Mouse (Mus musculus) Patski (cell line): Measurements from ENCODE around the gene Irf2bp2. TPM values are rescaled to one million over a fixed set of nuclear protein-coding genes. Genes with fewer than 3 reads are reported as not detected.

Experiments
- ATAC-seq: fragments of 100-300 bp; one replicate; pipeline ENCODE4 v1.8.0; 2021
- CTCF ChIA-PET: fragments of 350-600 bp; sonication (Branson Sonifier 250); formaldehyde crosslinking; loops from one replicate; lab custom pipeline; 2022; ENCODE audit warnings: inconsistent platforms; lab: Charles Lee
- POLR2A ChIA-PET: fragments of 350-600 bp; sonication (Branson Sonifier 250); formaldehyde crosslinking; loops from one replicate; lab custom pipeline; 2022; ENCODE audit warnings: antibody characterized with exemption, inconsistent platforms; lab: Charles Lee
- DNase-seq: peaks from one replicate; pipeline ENCODE4 v3.0.0-alpha.2; 2011; ENCODE audit warnings: low read depth, low spot score
- H3K27me3 ChIP-seq: fragments of 371-371 bp; one replicate; pipeline ENCODE4 v1.5.1; 2021
- CTCF ChIP-seq: fragments of 100-300 bp; IDR thresholded peaks from one replicate; pipeline ENCODE4 v1.5.1; 2021
- in situ Hi-C: fragments of 300-500 bp; cut with MboI; formaldehyde crosslinking; loops from 3 replicates; pipeline ENCODE4 v1.11.1; 2018; ENCODE audit warnings: low pct_unique_long_range_greater_than_20kb, mixed read lengths
- polyA plus RNA-seq: library from polyadenylated mRNA; unstranded; gene quantifications from one replicate; pipeline ENCODE4 v1.2.3, GENCODE M21; 2021

The Irf2bp2 gene
- polyA plus RNA-seq, 1 experiment from 2014 or later = 61.2 TPM

- H3K27me3 ChIP-seq = no peaks in the 10 kb centered on the region
- no peak for TF ChIP-seq CTCF
- DNase-seq (no peak), ATAC-seq (no peak)
- ChIA-PET CTCF (interaction anchor here (0.7 to 1.4 kb wide), 2 partner anchors 8 to 77 kb away, joined by 3 read pairs; no protein-coding TSS in a partner anchor), POLR2A (interaction anchor here (0.7 kb wide), 1 partner anchor 22 kb away, joined by 4 read pairs; no protein-coding TSS in a partner anchor)
- in situ Hi-C loops = no loop called here
These were observed 18.7 kb downstream of the Irf2bp2 start for GRCm38 (mm10) chr8:126574882-126575637.

DNA sequence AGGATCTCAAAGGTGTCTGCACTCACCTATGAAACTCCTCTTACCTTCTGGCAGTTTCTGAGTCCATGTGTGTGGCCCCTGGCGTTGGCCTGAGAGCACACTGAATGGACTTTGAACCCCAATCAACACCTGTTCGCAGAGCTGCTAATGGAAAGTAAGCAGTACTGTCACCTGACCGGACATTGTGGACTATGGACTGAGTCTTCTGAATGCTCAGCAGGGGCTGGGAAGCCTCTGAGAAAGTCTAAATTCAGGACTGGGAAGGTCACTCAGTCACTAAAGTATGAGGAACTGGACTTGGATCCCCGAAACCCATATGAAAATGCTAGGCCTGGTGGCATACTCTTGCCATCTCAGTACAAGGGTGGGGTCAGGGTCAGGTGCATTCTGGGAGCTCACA, 19.9 kb downstream of the Irf2bp2 start:
- POLR2A ChIA-PET = interaction anchor here (0.7 kb wide), 1 partner anchor 37 kb away, joined by 4 read pairs; no protein-coding TSS in a partner anchor
- DNase-seq (no peak), ATAC-seq (no peak)
- in situ Hi-C loops = no loop called here
- TF ChIP-seq CTCF = no peak
- H3K27me3 ChIP-seq = no peaks in the 10 kb centered on the region
- CTCF ChIA-PET = no interaction called here

DNA sequence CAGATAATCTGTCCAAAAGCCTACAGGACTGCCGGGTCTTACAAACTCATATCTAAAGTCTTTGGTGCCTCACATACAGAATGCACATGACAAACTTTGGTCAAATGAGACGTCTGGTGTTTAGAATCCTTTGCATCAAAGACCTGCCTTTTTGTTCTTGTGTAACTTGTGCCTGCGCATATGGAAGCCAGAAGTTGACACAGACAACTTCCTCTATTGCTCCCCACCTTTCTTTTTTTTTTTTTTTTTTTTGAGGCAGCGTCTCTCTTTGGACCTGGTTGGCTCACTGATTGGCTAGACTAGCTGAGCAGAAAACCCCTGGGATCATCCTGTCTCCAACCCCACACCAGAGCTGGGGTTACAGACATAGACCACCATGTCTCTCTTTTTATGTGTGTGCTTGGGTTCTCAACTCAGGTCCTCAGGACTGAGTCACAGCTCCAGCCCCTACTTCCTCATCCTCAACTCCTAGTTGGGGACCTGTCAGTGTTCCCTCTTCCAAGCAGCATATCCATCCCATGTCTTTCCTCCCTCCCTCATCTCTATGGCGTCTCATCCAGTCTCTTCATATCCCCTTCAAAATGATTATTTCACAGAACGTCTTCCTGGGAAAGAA, 20.6 kb downstream of the Irf2bp2 start:
- H3K27me3 ChIP-seq = no peaks in the 10 kb centered on the region
- CTCF ChIA-PET = no interaction called here
- TF ChIP-seq CTCF = no peak
- DNase-seq = no peak
- in situ Hi-C loops = no loop called here
- no peak for ATAC-seq
- POLR2A ChIA-PET = interaction anchor here (0.7 kb wide), 1 partner anchor 36 kb away, joined by 4 read pairs; no protein-coding TSS in a partner anchor

DNA sequence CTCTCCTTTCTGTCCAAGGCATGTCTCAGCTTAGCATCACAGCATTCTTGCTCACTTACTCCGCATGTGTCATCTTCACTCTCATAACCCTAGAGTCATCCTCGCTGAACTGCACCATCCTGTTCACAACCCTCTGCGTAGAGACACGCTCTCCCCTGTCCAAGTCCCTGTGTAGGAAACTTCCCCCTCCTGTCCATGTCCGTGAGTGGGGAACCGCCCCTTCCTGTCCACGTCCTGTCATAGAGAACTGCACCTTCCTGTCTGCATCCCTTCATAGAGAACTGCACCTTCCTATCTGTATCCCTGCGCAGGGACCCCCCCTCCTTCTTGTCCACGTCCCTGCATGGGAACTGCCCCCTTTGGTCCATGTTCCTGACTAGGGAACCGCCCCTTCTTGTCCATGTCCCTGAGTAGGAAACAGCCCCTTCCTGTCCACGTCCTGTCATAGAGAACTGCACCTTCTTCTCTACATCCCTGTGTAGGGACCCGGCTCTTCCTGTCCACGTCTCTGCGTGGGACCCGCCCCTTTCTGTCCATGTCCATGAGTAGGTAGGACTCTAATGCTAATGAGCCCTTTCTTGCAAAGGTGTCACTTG, 22.6 kb downstream of the Irf2bp2 start:
- DNase-seq (no peak), ATAC-seq (no peak)
- in situ Hi-C loops = no loop called here
- CTCF ChIA-PET = interaction anchor here (0.9 kb wide), 1 partner anchor 15 kb away, joined by 3 read pairs; no protein-coding TSS in a partner anchor
- POLR2A ChIA-PET = no interaction called here
- no peak for TF ChIP-seq CTCF
- H3K27me3 ChIP-seq = no peaks in the 10 kb centered on the region

DNA sequence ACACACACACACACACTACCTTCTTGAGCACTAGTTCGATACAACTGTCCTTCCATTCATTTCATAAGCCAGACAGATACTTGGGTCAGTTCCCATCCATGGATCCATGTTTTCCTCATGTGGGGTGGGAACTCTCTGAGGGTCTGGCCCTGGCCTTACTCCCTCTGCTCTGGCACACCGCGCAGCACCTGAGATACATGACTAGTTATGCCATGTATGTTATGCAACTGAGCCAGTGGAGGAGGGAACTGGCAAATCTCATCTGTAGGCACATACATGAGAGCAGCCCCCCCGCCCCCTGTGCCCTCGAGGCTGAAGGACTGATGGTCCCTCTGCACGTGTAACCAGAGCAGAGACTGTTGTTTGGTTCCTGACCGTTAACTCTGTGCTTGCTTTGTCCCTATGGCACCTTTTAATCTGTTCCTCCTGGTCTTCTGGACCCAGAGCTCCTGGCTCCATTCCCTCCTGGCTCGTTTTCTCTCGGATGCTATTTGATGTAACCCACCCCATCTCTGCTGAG, 23.2 kb downstream of the Irf2bp2 start:
- CTCF ChIA-PET = interaction anchor here (0.9 kb wide), 1 partner anchor 16 kb away, joined by 3 read pairs; no protein-coding TSS in a partner anchor
- in situ Hi-C loops = no loop called here
- DNase-seq = no peak
- ATAC-seq = no peak
- H3K27me3 ChIP-seq = no peaks in the 10 kb centered on the region
- POLR2A ChIA-PET = interaction anchor here (0.7 kb wide), 1 partner anchor 13 kb away, joined by 3 read pairs; no protein-coding TSS in a partner anchor
- TF ChIP-seq CTCF = no peak

DNA sequence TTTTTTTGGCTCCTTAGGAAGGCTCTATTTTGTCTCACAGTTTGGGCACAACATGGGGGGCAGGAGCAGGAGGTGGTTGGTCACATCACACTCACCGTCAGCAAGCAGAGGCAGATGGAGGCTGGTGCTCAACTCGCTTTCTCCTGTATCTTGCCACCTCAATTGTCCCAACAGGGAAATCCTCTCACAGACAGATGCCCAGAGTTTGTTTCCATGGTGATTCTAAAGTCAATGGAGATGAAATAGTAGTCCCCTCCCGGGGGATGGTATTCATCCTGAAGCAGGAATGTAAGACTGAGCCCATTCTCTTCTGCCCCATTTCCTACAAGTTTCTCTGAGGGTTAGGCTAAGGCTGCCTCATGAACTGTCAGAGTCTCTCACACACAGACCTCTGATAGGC, 23.7 kb downstream of the Irf2bp2 start:
- in situ Hi-C loops = no loop called here
- DNase-seq = no peak
- no peak for ATAC-seq
- POLR2A ChIA-PET = interaction anchor here (0.7 kb wide), 1 partner anchor 14 kb away, joined by 3 read pairs; no protein-coding TSS in a partner anchor
- H3K27me3 ChIP-seq = no peaks in the 10 kb centered on the region
- TF ChIP-seq CTCF = no peak
- CTCF ChIA-PET = no interaction called here

DNA sequence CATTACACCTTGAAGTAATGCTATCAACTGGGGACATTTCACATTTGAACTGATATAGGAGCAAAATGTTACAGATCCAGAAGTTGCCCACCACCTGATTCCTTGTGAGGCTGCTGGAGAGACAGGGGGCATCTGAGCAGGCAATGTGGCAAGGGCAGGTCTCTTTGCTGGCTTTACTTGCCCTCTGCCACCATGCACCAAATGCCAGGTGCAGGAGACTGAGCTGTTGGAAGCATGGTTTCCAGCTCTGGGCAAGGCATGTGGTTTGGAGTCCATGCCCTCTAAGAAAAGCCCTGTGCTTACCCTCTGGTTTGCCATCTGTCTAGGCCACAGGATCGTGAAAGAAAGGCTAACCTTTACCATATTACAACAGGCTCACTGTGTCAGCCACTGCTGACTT, 24.1 kb downstream of the Irf2bp2 start:
- no peak for TF ChIP-seq CTCF
- in situ Hi-C loops = no loop called here
- ChIA-PET CTCF (no interaction called here), POLR2A (no interaction called here)
- no peak for DNase-seq
- ATAC-seq = no peak
- H3K27me3 ChIP-seq = no peaks in the 10 kb centered on the region

DNA sequence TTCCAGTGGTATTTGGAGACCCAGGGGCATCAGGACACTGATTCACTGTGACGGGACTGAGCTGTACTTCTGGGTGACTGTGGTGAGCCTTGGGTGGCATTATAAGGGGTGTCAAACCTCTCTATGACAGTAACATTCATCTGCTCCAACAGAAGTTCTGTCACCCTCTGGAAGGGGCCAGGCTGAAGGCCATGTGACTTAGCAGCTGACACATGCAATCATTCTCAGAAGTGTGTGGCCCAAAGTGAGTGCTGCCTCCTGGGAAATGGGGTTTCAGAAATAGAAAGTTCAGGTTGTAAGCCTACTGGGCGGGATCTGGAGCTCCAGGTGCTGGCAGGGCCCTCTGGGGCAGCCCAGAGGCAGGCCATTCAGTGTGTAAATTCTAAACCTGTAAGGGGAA, 26.1 kb downstream of the Irf2bp2 start:
- DNase-seq (no peak), ATAC-seq (no peak)
- H3K27me3 ChIP-seq = no peaks in the 10 kb centered on the region
- ChIA-PET POLR2A (interaction anchor here (1.4 to 3.1 kb wide), 6 partner anchors 14 to 28 kb away, joined by 4 to 19 read pairs (median 8); no protein-coding TSS in a partner anchor), CTCF (interaction anchor here (0.8 to 1.3 kb wide), 3 partner anchors 28 to 86 kb away, joined by 3 to 4 read pairs (median 3); no protein-coding TSS in a partner anchor)
- in situ Hi-C loops = no loop called here
- no peak for TF ChIP-seq CTCF

GRCm38 (mm10) chr8:126566446-126567062, 27.2 kb downstream of the Irf2bp2 start:
- DNase-seq = peak; percentile 87
- POLR2A ChIA-PET = interaction anchor here (0.8 to 3.1 kb wide), 7 partner anchors 11 to 260 kb away, joined by 4 to 19 read pairs (median 8); no protein-coding TSS in a partner anchor
- peak; percentile 87 for ATAC-seq

More at GRCm38 (mm10) chr8:126566446-126567062, 27.2 kb downstream of the Irf2bp2 start:
- H3K27me3 ChIP-seq = no peaks in the 10 kb centered on the region
- TF ChIP-seq CTCF = no peak
- in situ Hi-C loops = no loop called here
- CTCF ChIA-PET = interaction anchor here (0.7 to 2.7 kb wide), 10 partner anchors 9 to 354 kb away, joined by 3 to 16 read pairs (median 4); no protein-coding TSS in a partner anchor
